Mouse (Mus musculus) limb, embryonic 10.5 days (tissue): ENCODE results near the gene Tkt. TPM values are rescaled to one million over a fixed set of nuclear protein-coding genes. Genes with fewer than 3 reads are reported as not detected.
"Not testable (repeated sequence)": the region's sequence is repeated elsewhere in the genome, so short reads cannot be mapped to it uniquely, and the experiment has no call there.

Source experiments
- DNase-seq: peaks from one replicate; pipeline ENCODE4 v3.0.0-alpha.2; 2017; ENCODE audit warnings: low spot score
- H3K27ac ChIP-seq: fragments of 300-500 bp; sonication (generic); 2 replicates; pipeline ENCODE4 v1.5.1; 2016; ENCODE audit warnings: mild to moderate bottlenecking
- H3K27me3 ChIP-seq: fragments of 300-500 bp; sonication (generic); 2 replicates; pipeline ENCODE4 v1.6.1; 2016; ENCODE audit warnings: low read depth, mild to moderate bottlenecking; ENCODE audit not compliant: poor library complexity, severe bottlenecking
- H3K36me3 ChIP-seq: fragments of 300-500 bp; sonication (generic); 2 replicates; pipeline ENCODE4 v1.6.1; 2016; ENCODE audit warnings: mild to moderate bottlenecking, moderate library complexity
- H3K4me1 ChIP-seq: fragments of 300-500 bp; sonication (generic); 2 replicates; pipeline ENCODE4 v1.6.1; 2016
- H3K4me3 ChIP-seq: fragments of 300-500 bp; sonication (generic); 2 replicates; pipeline ENCODE4 v1.5.1; 2016; ENCODE audit warnings: mild to moderate bottlenecking, moderate library complexity
- H3K9me3 ChIP-seq: fragments of 300-500 bp; sonication (generic); replicated peaks from 2 replicates; pipeline ENCODE4 v1.6.1; 2016; ENCODE audit warnings: mild to moderate bottlenecking
- WGBS: fragments of 180-500 bp; shearing (Covaris S2); methylation state at CpG from one replicate; pipeline ENCODE4 v1.1.7; 2016; 5-methylcytosine and 5-hydroxymethylcytosine counted together
- polyA plus RNA-seq: library from polyadenylated mRNA; unstranded; fragments of >200 nt; fragmentation: Nextera tagmentation; extraction: Ambion mirVana; gene quantifications from 2 replicates; pipeline ENCODE4 v1.2.1, GENCODE M21; 2016

Tkt gene
- polyA plus RNA-seq, 1 experiment from 2014 or later, result 312 TPM

GRCm38 (mm10) chr14:30533780-30534450, 14.2 kb upstream of the Tkt start:
- H3K9me3 ChIP-seq, result no peaks in the 10 kb centered on the region
- H3K4me1 ChIP-seq, result no peaks in the 10 kb centered on the region
- no peaks in the 10 kb centered on the region for H3K27me3 ChIP-seq
- DNase-seq, result no peak
- H3K27ac ChIP-seq, result no peak overlapping the region
- 89% methylated on average over 6 of the region's 6 CpGs for WGBS
- no peak overlapping the region for H3K4me3 ChIP-seq
- H3K36me3 ChIP-seq, result no peaks in the 10 kb centered on the region

- Histone ChIP-seq H3K27me3 (no peaks in the 10 kb centered on the region), H3K36me3 (no peaks in the 10 kb centered on the region), H3K4me3 (no peak overlapping the region), H3K27ac (no peak overlapping the region), H3K4me1 (no peaks in the 10 kb centered on the region), H3K9me3 (no peaks in the 10 kb centered on the region)
- DNase-seq, result no peak
- 83% methylated on average over 10 of the region's 10 CpGs for WGBS
Observed at GRCm38 (mm10) chr14:30541541-30541940, 6.6 kb upstream of the Tkt start.

GRCm38 (mm10) chr14:30543331-30543730, 4.8 kb upstream of the Tkt start:
- not testable (repeated sequence) for H3K27ac ChIP-seq, DNase-seq, H3K4me3 ChIP-seq, H3K4me1 ChIP-seq, H3K9me3 ChIP-seq, H3K27me3 ChIP-seq, H3K36me3 ChIP-seq
- 86% methylated on average over 5 of the region's 5 CpGs for WGBS

GRCm38 (mm10) chr14:30548965-30549776, 1.0 kb downstream of the Tkt start:
- peak overlapping the region; percentile 70 for H3K4me3 ChIP-seq
- peak; percentile 99 for DNase-seq
- H3K27ac ChIP-seq, result peak overlapping the region; percentile 96
- no peaks in the 10 kb centered on the region for H3K9me3 ChIP-seq
- 0% methylated on average over 65 of the region's 69 CpGs for WGBS
- H3K27me3 ChIP-seq, result no peaks in the 10 kb centered on the region
- peaks cover 36% of the 10 kb centered on the region for H3K4me1 ChIP-seq
- peaks cover 24% of the 10 kb centered on the region for H3K36me3 ChIP-seq

- H3K36me3 ChIP-seq, result peaks cover 30% of the 10 kb centered on the region
- DNase-seq, result peak; percentile 57
- no peaks in the 10 kb centered on the region for H3K9me3 ChIP-seq
- H3K4me3 ChIP-seq, result peak overlapping the region; percentile 70
- H3K27me3 ChIP-seq, result no peaks in the 10 kb centered on the region
- peak overlapping the region; percentile 96 for H3K27ac ChIP-seq
- under 1% methylated on average over 10 of the region's 10 CpGs for WGBS
- peaks cover 36% of the 10 kb centered on the region for H3K4me1 ChIP-seq
Observed at GRCm38 (mm10) chr14:30549777-30550149, 1.6 kb downstream of the Tkt start.

- H3K4me3 ChIP-seq, result peak overlapping the region; percentile 70
- H3K4me1 ChIP-seq, result peaks cover 36% of the 10 kb centered on the region
- no peaks in the 10 kb centered on the region for H3K27me3 ChIP-seq
- peaks cover 37% of the 10 kb centered on the region for H3K36me3 ChIP-seq
- no peak for DNase-seq
- 40% methylated on average over 8 of the region's 8 CpGs for WGBS
- no peaks in the 10 kb centered on the region for H3K9me3 ChIP-seq
- peak overlapping the region; percentile 96 for H3K27ac ChIP-seq
Observed at GRCm38 (mm10) chr14:30550232-30551070, 2.3 kb downstream of the Tkt start.

GRCm38 (mm10) chr14:30551509-30551908, 3.4 kb downstream of the Tkt start:
- Histone ChIP-seq H3K27me3 (no peaks in the 10 kb centered on the region), H3K27ac (no peak overlapping the region), H3K36me3 (peaks cover 48% of the 10 kb centered on the region), H3K4me1 (peaks cover 36% of the 10 kb centered on the region), H3K4me3 (peak overlapping the region; percentile 70), H3K9me3 (no peaks in the 10 kb centered on the region)
- WGBS, result 90% methylated on average over 5 of the region's 5 CpGs
- no peak for DNase-seq

- H3K9me3 ChIP-seq, result no peaks in the 10 kb centered on the region
- peaks cover 53% of the 10 kb centered on the region for H3K36me3 ChIP-seq
- H3K4me1 ChIP-seq, result peaks cover 36% of the 10 kb centered on the region
- WGBS, result 93% methylated on average over 2 of the region's 2 CpGs
- DNase-seq, result no peak
- H3K27ac ChIP-seq, result no peak overlapping the region
- no peaks in the 10 kb centered on the region for H3K27me3 ChIP-seq
- no peak overlapping the region for H3K4me3 ChIP-seq
Observed at GRCm38 (mm10) chr14:30551981-30552380, 3.8 kb downstream of the Tkt start.

- DNase-seq, result no peak
- no peak overlapping the region for H3K4me3 ChIP-seq
- no peaks in the 10 kb centered on the region for H3K9me3 ChIP-seq
- peaks cover 65% of the 10 kb centered on the region for H3K36me3 ChIP-seq
- no peak overlapping the region for H3K27ac ChIP-seq
- peaks cover 30% of the 10 kb centered on the region for H3K4me1 ChIP-seq
- 92% methylated on average over 4 of the region's 4 CpGs for WGBS
- H3K27me3 ChIP-seq, result no peaks in the 10 kb centered on the region
Observed at GRCm38 (mm10) chr14:30553185-30553584, 5.0 kb downstream of the Tkt start.

- DNase-seq, result no peak
- Histone ChIP-seq H3K9me3 (no peaks in the 10 kb centered on the region), H3K36me3 (peaks cover 94% of the 10 kb centered on the region), H3K4me3 (no peak overlapping the region), H3K27ac (no peak overlapping the region), H3K4me1 (peaks cover under 1% of the 10 kb centered on the region), H3K27me3 (no peaks in the 10 kb centered on the region)
- WGBS, result 92% methylated on average over 2 of the region's 2 CpGs
Observed at GRCm38 (mm10) chr14:30556651-30557050, 8.5 kb downstream of the Tkt start.

GRCm38 (mm10) chr14:30557730-30558129, 9.6 kb downstream of the Tkt start:
- no peaks in the 10 kb centered on the region for H3K27me3 ChIP-seq
- H3K4me1 ChIP-seq, result no peaks in the 10 kb centered on the region; the same call in 1 of the 2 replicates
- peaks cover 97% of the 10 kb centered on the region for H3K36me3 ChIP-seq
- H3K9me3 ChIP-seq, result no peaks in the 10 kb centered on the region
- no peak overlapping the region for H3K4me3 ChIP-seq
- DNase-seq, result no peak
- H3K27ac ChIP-seq, result no peak overlapping the region
- 84% methylated on average over 9 of the region's 9 CpGs for WGBS

GRCm38 (mm10) chr14:30559321-30559850, 11.2 kb downstream of the Tkt start:
- WGBS, result 92% methylated on average over 17 of the region's 17 CpGs
- no peaks in the 10 kb centered on the region for H3K4me1 ChIP-seq
- no peak overlapping the region for H3K27ac ChIP-seq
- DNase-seq, result no peak
- no peak overlapping the region for H3K4me3 ChIP-seq
- peaks cover 97% of the 10 kb centered on the region for H3K36me3 ChIP-seq
- no peaks in the 10 kb centered on the region for H3K27me3 ChIP-seq
- H3K9me3 ChIP-seq, result no peaks in the 10 kb centered on the region
